Mouse (Mus musculus): Measurements from ENCODE around the gene Zfp599.
"Not testable (repeated sequence)": the region's sequence is repeated elsewhere in the genome, so short reads cannot be mapped to it uniquely, and the experiment has no call there.

The Zfp599 gene

GRCm38 (mm10) chr9:22259184-22260091, at the start of gene Zfp599:
TSS of gene Zfp599 (minus strand) at chr9:22259895.
- DNase-seq (ENCODE audit: low spot score in 2 of 2): peak; percentile 38 to 47

- not testable (repeated sequence) for DNase-seq (ENCODE audit: low spot score in 2 of 2)
Observed at GRCm38 (mm10) chr9:22307920-22308262, 48.2 kb upstream of the Zfp599 start.

GRCm38 (mm10) chr9:22307156-22307919, 47.6 kb upstream of the Zfp599 start, which contains the start of gene Zfp810:
TSS of gene Zfp810 (minus strand) at chr9:22307648.
- DNase-seq (ENCODE audit: low spot score in 2 of 2): peak; percentile 93 to 94

- DNase-seq (ENCODE audit: low spot score in 2 of 2): no peak
Observed at GRCm38 (mm10) chr9:22306726-22307125, 47.0 kb upstream of the Zfp599 start.

GRCm38 (mm10) chr9:22302199-22302598, 42.5 kb upstream of the Zfp599 start:
- DNase-seq (ENCODE audit: low spot score in 2 of 2): no peak

GRCm38 (mm10) chr9:22278733-22279132, 19.0 kb upstream of the Zfp599 start:
- DNase-seq (ENCODE audit: low spot score in 2 of 2): no peak

- no peak for DNase-seq (ENCODE audit: low spot score in 2 of 2)
Observed at GRCm38 (mm10) chr9:22268886-22269285, 9.2 kb upstream of the Zfp599 start.

- DNase-seq (ENCODE audit: low spot score in 2 of 2): no peak
Observed at GRCm38 (mm10) chr9:22262611-22263010, 2.9 kb upstream of the Zfp599 start.

- no peak for DNase-seq (ENCODE audit: low spot score in 2 of 2)
Observed at GRCm38 (mm10) chr9:22261594-22261993, 1.9 kb upstream of the Zfp599 start.

- no peak for DNase-seq (ENCODE audit: low spot score in 2 of 2)
Observed at GRCm38 (mm10) chr9:22260092-22260422, 362 bp upstream of the Zfp599 start.

- DNase-seq (ENCODE audit: low spot score in 2 of 2): no peak
Observed at GRCm38 (mm10) chr9:22258784-22259183, 911 bp downstream of the Zfp599 start.

GRCm38 (mm10) chr9:22256579-22256978, 3.1 kb downstream of the Zfp599 start:
- no peak for DNase-seq (ENCODE audit: low spot score in 2 of 2)

GRCm38 (mm10) chr9:22244242-22244641, 15.5 kb downstream of the Zfp599 start:
- no peak for DNase-seq (ENCODE audit: low spot score in 2 of 2)

GRCm38 (mm10) chr9:22240001-22240400, 19.7 kb downstream of the Zfp599 start:
- no peak for DNase-seq (ENCODE audit: low spot score in 2 of 2)

GRCm38 (mm10) chr9:22230556-22230955, 29.1 kb downstream of the Zfp599 start:
- DNase-seq (ENCODE audit: low spot score in 2 of 2): peak in 1 of 2 experiments; percentile 10

GRCm38 (mm10) chr9:22230061-22230460, 29.6 kb downstream of the Zfp599 start:
- DNase-seq (ENCODE audit: low spot score in 2 of 2): no peak

- no peak for DNase-seq (ENCODE audit: low spot score in 2 of 2)
Observed at GRCm38 (mm10) chr9:22229386-22230026, 30.2 kb downstream of the Zfp599 start.

- DNase-seq (ENCODE audit: low spot score in 2 of 2): no peak
Observed at GRCm38 (mm10) chr9:22226846-22227245, 32.8 kb downstream of the Zfp599 start.

- DNase-seq (ENCODE audit: low spot score in 2 of 2): peak in 1 of 2 experiments; percentile 5
Observed at GRCm38 (mm10) chr9:22226389-22226673, 33.4 kb downstream of the Zfp599 start.

- DNase-seq (ENCODE audit: low spot score in 2 of 2): peak; percentile 99
Observed at GRCm38 (mm10) chr9:22225581-22226388, 33.9 kb downstream of the Zfp599 start, which contains the start of gene Zfp809. TSS of gene Zfp809 (plus strand) at chr9:22225714.

Data from natural killer cell, adult 2 months (primary cell).